Mouse (Mus musculus): ENCODE measurements around the gene Ntn3. TPM values are rescaled to one million over a fixed set of nuclear protein-coding genes. Genes with fewer than 3 reads are reported as not detected.

Ntn3 gene
- polyA plus RNA-seq (2016; fragmentation: Nextera tagmentation; extraction: Ambion mirVana): 5.0 and 7.3 TPM in 2 replicates

DNA sequence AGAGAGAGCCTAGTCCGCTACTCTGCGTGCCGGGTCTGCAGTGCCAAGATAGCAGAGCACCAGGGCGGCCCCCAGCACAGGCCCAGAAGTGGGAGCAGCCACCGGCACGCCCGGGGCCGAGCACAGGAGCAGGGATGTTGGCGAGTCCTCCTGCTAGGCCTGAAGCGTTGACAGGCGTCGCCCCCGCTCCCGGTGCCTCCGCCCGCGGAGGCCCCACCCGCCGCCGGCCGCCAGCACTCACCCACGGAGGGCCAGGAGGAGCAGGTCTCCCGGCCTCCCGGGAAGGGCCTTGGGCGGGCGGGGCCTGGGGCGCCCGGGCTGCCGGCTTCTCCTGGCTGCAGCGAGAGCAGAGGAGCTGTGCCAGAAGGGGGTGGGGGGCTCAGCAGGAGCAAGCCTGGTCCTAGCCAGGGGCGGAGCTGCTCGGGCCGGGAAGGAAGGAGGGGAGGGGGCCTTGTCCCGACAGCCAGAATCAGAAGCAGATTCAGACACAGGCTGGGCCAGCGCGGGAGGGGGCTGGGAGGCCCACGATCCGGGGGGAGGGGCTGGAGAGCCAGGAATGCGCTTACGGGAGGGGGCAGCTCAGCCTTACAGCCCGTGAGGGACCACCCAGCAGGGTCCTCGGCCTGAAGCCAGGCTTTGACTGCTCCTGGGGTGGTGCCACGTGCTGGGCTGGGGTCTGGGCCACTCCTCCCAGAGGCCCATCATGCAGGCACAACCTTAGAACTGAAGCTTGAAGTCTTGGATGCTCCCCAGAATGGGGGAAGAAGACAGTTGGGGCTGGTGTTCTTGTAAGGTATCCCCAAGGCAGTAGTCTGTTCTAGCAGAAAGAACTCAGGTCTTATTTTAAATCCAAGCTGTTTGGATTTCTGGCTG, at the start of gene Ntn3:
Gene Ntn3, minus strand, starts transcription at position 489 of the 873 bp plus-strand sequence.
- Histone ChIP-seq H3K27ac (replicated peaks) (peak within 1 kb of the TSS; percentile 92), H3K27me3 (replicated peaks; ENCODE audit: low read depth, poor library complexity, severe bottlenecking) (peaks cover 45% of the 10 kb centered on the region), H3K4me1 (peaks cover 84% of the 10 kb centered on the region), H3K36me3 (replicated peaks) (no peaks in the 10 kb centered on the region; the same call in none of the 2 replicates), H3K4me3 (peak within 1 kb of the TSS; percentile 78), H3K9me3 (no peaks in the 10 kb centered on the region)
- DNase-seq (ENCODE audit: low spot score): peak; percentile 95
- WGBS: 1% methylated on average over 43 of the region's 43 CpGs

GRCm38 (mm10) chr17:24258981-24259380, 49.6 kb upstream of the Ntn3 start:
- WGBS: 73% methylated on average over 4 of the region's 4 CpGs
- Histone ChIP-seq H3K27me3 (replicated peaks; ENCODE audit: low read depth, poor library complexity, severe bottlenecking) (no peaks in the 10 kb centered on the region), H3K4me1 (no peaks in the 10 kb centered on the region), H3K27ac (replicated peaks) (no peak overlapping the region), H3K36me3 (replicated peaks) (no peaks in the 10 kb centered on the region), H3K4me3 (no peak overlapping the region), H3K9me3 (0 out of 2 replicates have a peak, but pooled peaks cover under 1% of the 10 kb centered on the region)
- no peak for DNase-seq (ENCODE audit: low spot score)

- Histone ChIP-seq H3K27ac (replicated peaks) (peak overlapping the region; percentile 97), H3K27me3 (replicated peaks; ENCODE audit: low read depth, poor library complexity, severe bottlenecking) (no peaks in the 10 kb centered on the region), H3K36me3 (replicated peaks) (peaks cover 24% of the 10 kb centered on the region), H3K4me3 (peak overlapping the region; percentile 80), H3K9me3 (no peaks in the 10 kb centered on the region), H3K4me1 (peaks cover 17% of the 10 kb centered on the region)
- no peak for DNase-seq (ENCODE audit: low spot score)
- 98% methylated on average over 2 of the region's 2 CpGs for WGBS
Measured at GRCm38 (mm10) chr17:24252329-24252728, 43.0 kb upstream of the Ntn3 start.

DNA sequence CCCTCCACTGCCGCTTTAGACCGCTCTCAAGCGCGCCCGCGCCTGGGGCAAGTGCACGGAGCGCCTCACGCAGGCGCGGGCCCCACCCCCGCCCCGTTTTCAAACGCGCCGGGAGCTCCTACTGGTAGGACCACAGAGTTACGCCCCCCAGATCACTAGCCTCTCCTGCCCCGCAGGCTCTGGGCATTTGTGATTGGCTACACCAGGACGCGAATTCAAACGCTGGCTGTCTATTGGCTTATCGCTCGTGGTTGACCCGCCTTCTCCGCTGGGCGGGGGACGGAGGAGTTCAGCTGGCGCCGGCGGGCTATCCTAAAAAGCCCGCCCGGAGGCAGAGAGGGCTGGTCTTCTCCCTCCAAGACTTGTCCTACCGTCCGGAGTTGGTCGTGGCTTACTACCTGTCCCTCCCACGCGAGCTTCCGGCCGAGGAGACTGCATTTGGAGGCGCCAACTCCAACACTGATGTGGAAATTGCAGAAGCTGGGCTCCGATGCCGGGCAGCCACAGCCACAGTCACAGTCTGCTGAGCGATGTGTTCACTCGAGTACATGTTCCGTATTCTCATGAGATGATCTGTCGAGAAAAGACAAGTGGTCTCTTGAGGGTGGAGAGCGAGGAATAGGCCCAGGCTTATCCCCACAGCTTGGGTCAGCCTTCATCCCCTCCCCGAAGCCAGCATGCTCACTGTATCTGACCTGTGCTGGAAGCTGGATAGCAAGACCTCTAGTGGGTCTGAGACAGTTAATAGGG, 42.2 kb upstream of the Ntn3 start, which contains the start of gene Ccnf:
Gene Ccnf, minus strand, starts transcription at position 165 of the 750 bp plus-strand sequence.
- H3K27ac ChIP-seq (replicated peaks): peak within 1 kb of the TSS; percentile 97
- H3K4me1 ChIP-seq: peaks cover 17% of the 10 kb centered on the region
- peak; percentile 98 for DNase-seq (ENCODE audit: low spot score)
- H3K27me3 ChIP-seq (replicated peaks; ENCODE audit: low read depth, poor library complexity, severe bottlenecking): no peaks in the 10 kb centered on the region
- H3K9me3 ChIP-seq: no peaks in the 10 kb centered on the region
- 1% methylated on average over 48 of the region's 48 CpGs for WGBS
- H3K36me3 ChIP-seq (replicated peaks): peaks cover 32% of the 10 kb centered on the region
- peak within 1 kb of the TSS; percentile 80 for H3K4me3 ChIP-seq

DNA sequence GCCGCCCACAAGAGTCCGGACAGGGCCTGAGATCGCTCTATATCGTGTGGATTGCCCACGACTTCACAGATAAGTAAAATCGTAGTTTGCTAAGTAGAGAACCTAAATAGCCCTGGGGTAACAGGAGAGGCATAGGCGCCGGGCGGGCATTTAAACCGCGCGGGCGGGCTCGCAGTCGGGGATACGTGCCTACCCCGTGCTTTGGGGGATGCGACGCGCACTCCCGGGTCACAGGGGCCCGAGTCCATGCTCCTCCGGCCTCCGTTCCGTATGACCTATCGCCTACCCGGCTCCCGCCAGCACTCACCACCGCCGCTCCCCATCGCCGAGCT, 41.6 kb upstream of the Ntn3 start:
- Histone ChIP-seq H3K4me3 (peak overlapping the region; percentile 80), H3K36me3 (replicated peaks) (peaks cover 37% of the 10 kb centered on the region), H3K27ac (replicated peaks) (peak overlapping the region; percentile 97), H3K27me3 (replicated peaks; ENCODE audit: low read depth, poor library complexity, severe bottlenecking) (no peaks in the 10 kb centered on the region), H3K4me1 (peaks cover 17% of the 10 kb centered on the region), H3K9me3 (no peaks in the 10 kb centered on the region)
- DNase-seq (ENCODE audit: low spot score): no peak
- WGBS: under 1% methylated on average over 32 of the region's 32 CpGs

DNA sequence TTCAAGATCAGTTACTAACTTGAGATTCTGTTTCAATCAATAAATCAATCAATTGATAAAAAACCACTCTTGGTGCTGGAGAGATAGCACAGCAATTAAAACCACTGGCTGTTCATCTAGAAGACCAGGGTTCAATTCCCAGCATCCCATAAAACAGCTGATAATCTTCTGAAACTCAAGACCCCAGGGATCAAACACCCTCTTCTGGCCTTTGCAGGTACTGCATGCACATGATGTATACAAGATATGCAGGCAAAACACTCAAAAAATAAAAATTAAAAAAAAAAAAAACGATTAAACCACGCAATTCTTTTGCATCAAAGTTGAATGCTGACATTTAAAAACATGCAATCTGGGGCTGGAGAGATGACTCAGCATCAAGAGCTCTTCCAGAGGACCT, 39.3 kb upstream of the Ntn3 start:
- H3K4me1 ChIP-seq: peaks cover 17% of the 10 kb centered on the region
- peaks cover 56% of the 10 kb centered on the region for H3K36me3 ChIP-seq (replicated peaks)
- no peak overlapping the region for H3K27ac ChIP-seq (replicated peaks)
- no peaks in the 10 kb centered on the region for H3K27me3 ChIP-seq (replicated peaks; ENCODE audit: low read depth, poor library complexity, severe bottlenecking)
- H3K4me3 ChIP-seq: no peak overlapping the region
- DNase-seq (ENCODE audit: low spot score): no peak
- WGBS: 92% methylated on average over 2 of the region's 2 CpGs
- H3K9me3 ChIP-seq: peaks cover 11% of the 10 kb centered on the region

GRCm38 (mm10) chr17:24244061-24244460, 34.7 kb upstream of the Ntn3 start:
- Histone ChIP-seq H3K4me1 (no peaks in the 10 kb centered on the region), H3K36me3 (replicated peaks) (peaks cover 95% of the 10 kb centered on the region), H3K27me3 (replicated peaks; ENCODE audit: low read depth, poor library complexity, severe bottlenecking) (no peaks in the 10 kb centered on the region), H3K27ac (replicated peaks) (no peak overlapping the region), H3K4me3 (no peak overlapping the region), H3K9me3 (peaks cover 14% of the 10 kb centered on the region)
- WGBS: 98% methylated on average over 8 of the region's 8 CpGs
- no peak for DNase-seq (ENCODE audit: low spot score)

DNA sequence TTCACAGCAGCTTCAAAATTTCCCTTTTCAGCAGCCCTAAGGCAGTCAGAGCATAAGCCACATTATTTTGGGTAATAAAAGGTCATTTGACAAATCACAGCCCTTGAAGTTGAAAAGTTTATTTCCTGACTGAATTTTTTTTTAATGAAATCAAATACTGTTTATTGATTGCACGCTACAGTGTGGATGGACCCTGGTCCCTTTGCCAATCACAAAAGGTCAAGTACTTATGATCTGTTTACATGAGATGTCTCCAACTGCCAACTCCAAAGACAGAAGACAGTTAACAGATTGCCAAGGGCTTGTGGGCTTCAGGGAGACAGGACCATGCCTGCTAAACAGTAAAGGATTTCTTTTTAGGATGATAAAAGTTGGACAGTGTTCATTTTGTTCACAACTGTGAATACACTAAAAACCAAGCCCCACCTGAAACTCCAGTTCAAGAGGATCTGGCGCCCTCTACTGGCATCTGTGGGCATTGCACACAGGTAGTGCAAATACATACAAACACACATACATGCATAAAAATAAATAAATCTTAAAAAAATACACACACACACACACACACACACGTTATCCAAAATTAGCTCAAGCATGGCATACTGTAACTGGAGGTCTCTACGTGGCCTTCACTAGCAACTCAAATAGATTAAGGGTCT, 34.1 kb upstream of the Ntn3 start:
- no peak overlapping the region for H3K4me3 ChIP-seq
- peak; percentile 53 for DNase-seq (ENCODE audit: low spot score)
- no peaks in the 10 kb centered on the region for H3K27me3 ChIP-seq (replicated peaks; ENCODE audit: low read depth, poor library complexity, severe bottlenecking)
- H3K9me3 ChIP-seq: peaks cover 14% of the 10 kb centered on the region
- H3K27ac ChIP-seq (replicated peaks): no peak overlapping the region
- peaks cover 95% of the 10 kb centered on the region for H3K36me3 ChIP-seq (replicated peaks)
- no peaks in the 10 kb centered on the region for H3K4me1 ChIP-seq
- WGBS: 88% methylated on average over 4 of the region's 4 CpGs

- Histone ChIP-seq H3K27me3 (replicated peaks; ENCODE audit: low read depth, poor library complexity, severe bottlenecking) (no peaks in the 10 kb centered on the region), H3K4me1 (no peaks in the 10 kb centered on the region), H3K9me3 (no peaks in the 10 kb centered on the region), H3K36me3 (replicated peaks) (peaks cover 100% of the 10 kb centered on the region), H3K4me3 (no peak overlapping the region), H3K27ac (replicated peaks) (no peak overlapping the region)
- DNase-seq (ENCODE audit: low spot score): no peak
- 94% methylated on average over 7 of the region's 7 CpGs for WGBS
Measured at GRCm38 (mm10) chr17:24236921-24237320, 27.6 kb upstream of the Ntn3 start.

DNA sequence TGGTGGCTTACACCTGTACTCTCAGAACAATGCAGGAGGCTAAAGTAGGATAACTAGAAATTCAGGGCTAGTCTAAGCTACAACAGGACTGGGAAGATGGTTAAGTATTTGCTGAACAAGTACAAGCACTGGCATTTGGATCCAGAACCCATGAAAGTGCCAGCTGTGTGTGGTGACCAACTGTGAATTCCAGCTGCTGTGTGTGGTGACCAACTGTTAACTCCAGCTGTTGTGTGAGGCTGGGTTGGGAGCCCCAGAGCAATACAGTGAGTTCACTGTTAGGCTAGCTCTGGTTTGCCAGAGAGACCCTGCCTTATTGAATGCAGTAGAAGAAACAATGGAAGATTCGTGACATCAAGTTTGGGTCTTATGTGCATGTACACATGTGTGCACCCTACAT, 27.1 kb upstream of the Ntn3 start:
- H3K9me3 ChIP-seq: no peaks in the 10 kb centered on the region
- H3K4me1 ChIP-seq: no peaks in the 10 kb centered on the region
- no peaks in the 10 kb centered on the region for H3K27me3 ChIP-seq (replicated peaks; ENCODE audit: low read depth, poor library complexity, severe bottlenecking)
- 95% methylated on average over 1 of the region's 1 CpGs for WGBS
- H3K27ac ChIP-seq (replicated peaks): no peak overlapping the region
- no peak for DNase-seq (ENCODE audit: low spot score)
- H3K4me3 ChIP-seq: no peak overlapping the region
- H3K36me3 ChIP-seq (replicated peaks): peaks cover 100% of the 10 kb centered on the region

DNA sequence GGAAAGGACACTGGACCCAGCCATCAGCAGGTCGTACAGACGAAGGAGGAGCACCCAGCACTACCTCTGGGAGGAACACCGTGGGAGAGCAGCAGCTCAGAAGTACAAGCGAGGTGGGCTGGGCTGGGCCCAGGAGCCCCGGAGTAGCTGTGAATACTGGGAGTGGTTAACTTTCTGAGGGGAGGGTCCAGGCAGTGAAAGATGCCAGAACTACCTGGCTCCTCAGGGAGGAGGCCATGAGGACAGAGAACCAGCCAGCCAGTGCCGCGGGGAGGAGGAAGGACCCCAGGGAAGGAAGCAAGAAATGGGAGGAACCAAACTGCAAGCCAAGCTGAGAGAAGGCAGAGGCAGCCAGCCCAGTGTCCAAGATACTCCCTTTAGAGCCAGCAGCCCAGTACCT, 18.6 kb upstream of the Ntn3 start:
- no peaks in the 10 kb centered on the region for H3K4me1 ChIP-seq
- H3K4me3 ChIP-seq: no peak overlapping the region
- no peak for DNase-seq (ENCODE audit: low spot score)
- 88% methylated on average over 7 of the region's 7 CpGs for WGBS
- H3K36me3 ChIP-seq (replicated peaks): peaks cover 99% of the 10 kb centered on the region
- H3K27me3 ChIP-seq (replicated peaks; ENCODE audit: low read depth, poor library complexity, severe bottlenecking): no peaks in the 10 kb centered on the region
- no peaks in the 10 kb centered on the region for H3K9me3 ChIP-seq
- H3K27ac ChIP-seq (replicated peaks): no peak overlapping the region

- no peaks in the 10 kb centered on the region for H3K4me1 ChIP-seq
- H3K27ac ChIP-seq (replicated peaks): no peak overlapping the region
- H3K4me3 ChIP-seq: no peak overlapping the region
- peaks cover 98% of the 10 kb centered on the region for H3K36me3 ChIP-seq (replicated peaks)
- H3K27me3 ChIP-seq (replicated peaks; ENCODE audit: low read depth, poor library complexity, severe bottlenecking): no peaks in the 10 kb centered on the region
- DNase-seq (ENCODE audit: low spot score): no peak
- H3K9me3 ChIP-seq: no peaks in the 10 kb centered on the region
- WGBS: 93% methylated on average over 8 of the region's 8 CpGs
Measured at GRCm38 (mm10) chr17:24226721-24227120, 17.4 kb upstream of the Ntn3 start.

Measured in embryonic facial prominence, embryonic 10.5 days (tissue).